Mouse (Mus musculus) cerebellum, adult 2 months (tissue): ENCODE data around the gene Ssb.

Experiments used
- CTCF ChIP-seq: fragments of 200-500 bp; IDR thresholded peaks from 2 replicates; pipeline ENCODE4 v1.5.1; 2011; ENCODE audit warnings: low read depth, mild to moderate bottlenecking, control low read depth, low read length, moderate library complexity, borderline replicate concordance; ENCODE audit not compliant: insufficient read depth
- POLR2A ChIP-seq: fragments of 200-500 bp; IDR thresholded peaks from 2 replicates; pipeline ENCODE4 v1.6.1; 2011; ENCODE audit warnings: low read length, control low read depth, borderline replicate concordance; ENCODE audit not compliant: insufficient read depth

DNA sequence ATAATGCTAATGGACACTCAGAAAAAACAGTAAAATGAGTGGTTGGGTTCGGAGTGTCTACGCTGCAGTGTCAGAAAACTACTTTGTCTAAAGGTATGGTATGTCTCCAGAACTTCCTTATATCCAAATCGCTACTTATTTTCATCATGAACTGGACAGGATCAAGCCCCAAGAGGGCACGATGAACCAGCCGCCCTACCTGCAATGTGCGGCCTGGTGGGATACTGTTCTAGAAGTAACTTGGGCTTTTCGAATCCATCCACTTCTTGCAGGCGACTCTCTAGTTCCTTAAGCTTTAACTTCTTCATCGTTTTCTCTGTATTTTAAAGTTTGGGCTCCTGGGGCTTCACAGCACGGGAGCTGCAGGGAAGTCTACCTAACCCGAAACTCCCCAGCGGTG lies 23.7 kb downstream of the Ssb start:
- TF ChIP-seq POLR2A, result no peak
- no peak for TF ChIP-seq CTCF
